Mouse (Mus musculus): ENCODE data around the gene Hist1h3f.
"Not testable (repeated sequence)": the region's sequence is repeated elsewhere in the genome, so short reads cannot be mapped to it uniquely, and the experiment has no call there.

DNA sequence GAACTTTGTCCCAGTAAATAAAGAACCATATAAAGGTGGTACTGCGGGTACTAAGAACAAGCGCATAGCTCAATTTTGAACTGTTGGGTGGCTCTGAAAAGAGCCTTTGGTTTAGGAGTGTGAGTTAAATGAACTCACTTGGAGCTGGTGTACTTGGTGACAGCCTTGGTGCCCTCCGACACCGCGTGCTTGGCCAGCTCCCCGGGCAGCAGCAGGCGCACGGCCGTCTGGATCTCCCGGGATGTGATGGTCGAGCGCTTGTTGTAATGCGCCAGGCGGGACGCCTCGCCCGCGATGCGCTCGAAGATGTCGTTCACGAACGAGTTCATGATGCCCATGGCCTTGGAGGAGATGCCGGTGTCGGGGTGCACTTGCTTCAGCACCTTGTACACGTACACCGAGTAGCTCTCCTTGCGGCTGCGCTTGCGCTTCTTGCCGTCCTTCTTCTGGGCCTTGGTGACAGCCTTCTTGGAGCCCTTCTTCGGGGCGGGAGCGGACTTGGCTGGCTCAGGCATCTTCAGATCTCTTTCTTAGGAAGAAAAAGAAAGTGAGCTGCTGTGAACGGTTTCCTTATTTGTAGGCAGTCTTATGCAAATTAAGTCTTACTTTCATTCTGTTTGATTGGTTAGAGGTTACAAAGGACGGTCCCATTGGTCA lies 41.7 kb downstream of the Hist1h3f start:
- not testable (repeated sequence) for TF ChIP-seq CTCF (IDR thresholded peaks at IDR 0.05)
- TF ChIP-seq EP300 (IDR thresholded peaks at IDR 0.05), result peak; percentile 70

Data from lung, postnatal 0 days (tissue).